Mouse (Mus musculus) macrophage (primary cell): ENCODE data around the gene Pelp1. TPM values are rescaled to one million over a fixed set of nuclear protein-coding genes. Genes with fewer than 3 reads are reported as not detected.

Source experiments
- H3K27ac ChIP-seq: fragments of 350-480 bp; formaldehyde crosslinking; 2 replicates; pipeline ENCODE4 v1.9.0; 2021
- H3K36me3 ChIP-seq: fragments of 350-480 bp; formaldehyde crosslinking; 2 replicates; pipeline ENCODE4 v1.9.0; 2021; ENCODE audit errors: inconsistent target
- H3K4me3 ChIP-seq: fragments of 350-480 bp; formaldehyde crosslinking; 2 replicates; pipeline ENCODE4 v1.9.0; 2021; ENCODE audit errors: inconsistent target
- H3K79me2 ChIP-seq: fragments of 350-480 bp; formaldehyde crosslinking; 2 replicates; pipeline ENCODE4 v1.9.0; 2021; ENCODE audit errors: inconsistent target
- WGBS: methylation state at CpG from one replicate; pipeline ENCODE4 v1.1.7; 2026; ENCODE audit warnings: inconsistent platforms; ENCODE audit not compliant: missing documents; 5-methylcytosine and 5-hydroxymethylcytosine counted together
- polyA plus RNA-seq: library from polyadenylated mRNA; stranded (reverse); fragments of 250-400 nt; gene quantifications from 3 replicates; pipeline ENCODE4 v1.2.4, GENCODE M21; 2018; ENCODE audit warnings: inconsistent platforms
- total RNA-seq, 78 experiments: library from RNA; depleted of rRNA; stranded (reverse); fragments of 250-400 nt; gene quantifications; 1 replicate in 9 of 78; 2 replicates in 24 of 78; 3 replicates in 43 of 78; 4 replicates in 2 of 78; pipeline ENCODE4 v1.2.4; 2018; ENCODE audit warnings: inconsistent platforms in 56 of 78

The Pelp1 gene
- total RNA-seq (2018; cell fraction: chromatin; rRNA removed) = 10 to 100 TPM in 24 of 26 experiments, 1 to 10 TPM in 2; 8.1 to 32.4 (median 21.4) TPM
- total RNA-seq (2018; cell fraction: cytosol; rRNA removed) = 10 to 100 TPM; 14.1 to 24.3 (median 19.8) TPM
- 10 to 100 TPM; 10.7 to 37.3 (median 20.3) TPM for total RNA-seq (2018; cell fraction: nucleus; rRNA removed)
- 16.8 to 21.8 TPM (median 20.3 TPM) in 3 replicates for polyA plus RNA-seq

- Histone ChIP-seq H3K36me3 (peaks cover 9% of the 10 kb centered on the region; the same call in 1 of the 2 replicates), H3K27ac (peak within 1 kb of the TSS; percentile 55)
Measured at GRCm38 (mm10) chr11:70409594-70410296, at the start of gene Pelp1. Pelp1 (minus strand) TSS chr11:70410031.

GRCm38 (mm10) chr11:70458688-70459600, 49.1 kb upstream of the Pelp1 start, which contains the start of gene Zmynd15:
Zmynd15 (plus strand) TSS chr11:70459433.
- Histone ChIP-seq H3K4me3 (peak within 1 kb of the TSS; percentile 57), H3K27ac (0 out of 2 replicates have a peak within 1 kb of the TSS, but pooled peaks have one; percentile 15), H3K79me2 (peaks cover 43% of the 10 kb centered on the region; the same call in 1 of the 2 replicates), H3K36me3 (peaks cover 27% of the 10 kb centered on the region; the same call in 1 of the 2 replicates)
- 24% methylated on average over 32 of the region's 32 CpGs for WGBS

More at GRCm38 (mm10) chr11:70409594-70410296, at the start of gene Pelp1:
- Histone ChIP-seq H3K4me3 (peak within 1 kb of the TSS; percentile 72), H3K79me2 (peaks cover 51% of the 10 kb centered on the region)
- WGBS = under 1% methylated on average over 59 of the region's 59 CpGs

- Histone ChIP-seq H3K27ac (peak overlapping the region; percentile 87), H3K36me3 (peaks cover 27% of the 10 kb centered on the region; the same call in 1 of the 2 replicates), H3K4me3 (no peak overlapping the region), H3K79me2 (peaks cover 35% of the 10 kb centered on the region; the same call in 1 of the 2 replicates)
- WGBS = 17% methylated on average over 9 of the region's 9 CpGs
Measured at GRCm38 (mm10) chr11:70453261-70454044, 43.6 kb upstream of the Pelp1 start.

- peak within 1 kb of the TSS; percentile 87 for H3K27ac ChIP-seq
- under 1% methylated on average over 46 of the region's 46 CpGs for WGBS
- H3K4me3 ChIP-seq = peak within 1 kb of the TSS; percentile 49
- peaks cover 21% of the 10 kb centered on the region; the same call in 1 of the 2 replicates for H3K79me2 ChIP-seq
- H3K36me3 ChIP-seq = peaks cover 25% of the 10 kb centered on the region; the same call in 1 of the 2 replicates
Measured at GRCm38 (mm10) chr11:70451797-70452498, 42.1 kb upstream of the Pelp1 start, which contains the start of gene Med11. Med11 (plus strand) TSS chr11:70451919.

GRCm38 (mm10) chr11:70450926-70451325, 41.1 kb upstream of the Pelp1 start:
- Histone ChIP-seq H3K79me2 (peaks cover 11% of the 10 kb centered on the region; the same call in 1 of the 2 replicates), H3K27ac (no peak overlapping the region), H3K4me3 (no peak overlapping the region), H3K36me3 (peaks cover 16% of the 10 kb centered on the region; the same call in 1 of the 2 replicates)
- 83% methylated on average over 2 of the region's 2 CpGs for WGBS

GRCm38 (mm10) chr11:70447373-70447772, 37.5 kb upstream of the Pelp1 start:
- Histone ChIP-seq H3K4me3 (no peak overlapping the region), H3K36me3 (no peaks in the 10 kb centered on the region), H3K79me2 (no peaks in the 10 kb centered on the region), H3K27ac (peak overlapping the region; percentile 91)
- no CpG with 5 or more reads among the region's 1 CpGs for WGBS

GRCm38 (mm10) chr11:70446756-70447155, 36.9 kb upstream of the Pelp1 start:
- no peak overlapping the region for H3K4me3 ChIP-seq
- H3K36me3 ChIP-seq = no peaks in the 10 kb centered on the region
- H3K79me2 ChIP-seq = no peaks in the 10 kb centered on the region
- WGBS = 6% methylated on average over 3 of the region's 3 CpGs
- peak overlapping the region; percentile 91 for H3K27ac ChIP-seq

GRCm38 (mm10) chr11:70444667-70445066, 34.8 kb upstream of the Pelp1 start:
- Histone ChIP-seq H3K36me3 (peaks cover 15% of the 10 kb centered on the region), H3K79me2 (peaks cover 9% of the 10 kb centered on the region; the same call in 1 of the 2 replicates), H3K27ac (peak overlapping the region; percentile 91; the same call in 1 of the 2 replicates), H3K4me3 (no peak overlapping the region)
- 95% methylated on average over 6 of the region's 6 CpGs for WGBS

- 81% methylated on average over 3 of the region's 3 CpGs for WGBS
- Histone ChIP-seq H3K4me3 (no peak overlapping the region), H3K79me2 (peaks cover 16% of the 10 kb centered on the region; the same call in 1 of the 2 replicates), H3K36me3 (peaks cover 22% of the 10 kb centered on the region), H3K27ac (no peak overlapping the region)
Measured at GRCm38 (mm10) chr11:70443964-70444363, 34.1 kb upstream of the Pelp1 start.

- H3K79me2 ChIP-seq = peaks cover 37% of the 10 kb centered on the region
- H3K27ac ChIP-seq = 0 out of 2 replicates have a peak overlapping the region, but pooled peaks have one; percentile 19
- 56% methylated on average over 7 of the region's 7 CpGs for WGBS
- no peak overlapping the region for H3K4me3 ChIP-seq
- peaks cover 43% of the 10 kb centered on the region for H3K36me3 ChIP-seq
Measured at GRCm38 (mm10) chr11:70441882-70442281, 32.1 kb upstream of the Pelp1 start.

GRCm38 (mm10) chr11:70440637-70441036, 30.8 kb upstream of the Pelp1 start:
- 88% methylated on average over 4 of the region's 4 CpGs for WGBS
- no peak overlapping the region for H3K4me3 ChIP-seq
- H3K79me2 ChIP-seq = peaks cover 49% of the 10 kb centered on the region
- no peak overlapping the region for H3K27ac ChIP-seq
- peaks cover 55% of the 10 kb centered on the region for H3K36me3 ChIP-seq

- Histone ChIP-seq H3K36me3 (peaks cover 63% of the 10 kb centered on the region), H3K4me3 (no peak overlapping the region), H3K79me2 (peaks cover 67% of the 10 kb centered on the region), H3K27ac (no peak overlapping the region)
- 91% methylated on average over 6 of the region's 7 CpGs for WGBS
Measured at GRCm38 (mm10) chr11:70438728-70439374, 29.0 kb upstream of the Pelp1 start.
